Mouse (Mus musculus) spleen, adult 12 weeks (tissue): ENCODE results near the gene Tnxb.

Experiments
- DNase-seq: peaks from one replicate; pipeline ENCODE4 v3.0.0; 2022; ENCODE audit warnings: low spot score

Gene Tnxb

DNA sequence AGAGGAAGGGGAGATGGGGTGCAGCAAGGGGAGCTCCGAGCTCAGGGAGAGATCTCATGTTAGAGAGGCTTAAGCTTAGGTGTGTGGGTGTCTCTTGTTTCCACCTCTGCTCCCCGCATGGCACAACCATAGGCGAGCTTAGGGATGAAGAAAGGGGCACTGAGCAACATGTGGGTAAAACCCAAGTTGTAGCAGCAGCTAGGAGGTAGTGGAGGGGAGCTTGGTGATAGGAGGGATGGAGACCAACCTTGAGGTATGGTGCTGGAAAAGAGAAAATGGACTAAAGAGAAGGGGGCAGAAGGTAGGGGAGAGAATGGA is 10.5 kb upstream of the Tnxb start:
- no peak for DNase-seq

GRCm38 (mm10) chr17:34660259-34660820 is 10.0 kb upstream of the Tnxb start:
- DNase-seq: no peak

GRCm38 (mm10) chr17:34661121-34661591 is 9.2 kb upstream of the Tnxb start:
- DNase-seq: no peak

GRCm38 (mm10) chr17:34662468-34662867 is 7.9 kb upstream of the Tnxb start:
- DNase-seq: no peak

DNA sequence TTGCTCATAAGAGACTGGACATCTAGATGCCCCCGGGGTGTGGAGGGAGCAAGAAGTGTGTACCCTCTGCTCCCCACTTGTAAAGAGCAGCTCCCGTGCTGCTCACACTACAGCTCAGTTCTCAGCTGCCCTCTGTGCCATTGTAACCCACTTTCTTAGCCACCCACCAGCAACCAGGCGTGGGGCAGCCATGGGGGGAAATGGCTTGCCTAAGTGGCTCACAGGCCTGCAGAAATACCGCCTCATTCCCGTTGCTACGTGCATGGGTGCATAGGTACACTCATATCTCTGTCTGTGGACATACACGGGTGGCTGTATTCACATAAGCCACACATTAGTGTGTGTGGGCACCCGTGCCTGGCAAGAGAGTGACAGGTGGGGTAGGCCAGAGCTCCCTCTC is 7.4 kb upstream of the Tnxb start:
- DNase-seq: no peak

- no peak for DNase-seq
These were observed 6.8 kb upstream of the Tnxb start for GRCm38 (mm10) chr17:34663558-34663957.

GRCm38 (mm10) chr17:34664472-34664871 is 5.9 kb upstream of the Tnxb start:
- no peak for DNase-seq

DNA sequence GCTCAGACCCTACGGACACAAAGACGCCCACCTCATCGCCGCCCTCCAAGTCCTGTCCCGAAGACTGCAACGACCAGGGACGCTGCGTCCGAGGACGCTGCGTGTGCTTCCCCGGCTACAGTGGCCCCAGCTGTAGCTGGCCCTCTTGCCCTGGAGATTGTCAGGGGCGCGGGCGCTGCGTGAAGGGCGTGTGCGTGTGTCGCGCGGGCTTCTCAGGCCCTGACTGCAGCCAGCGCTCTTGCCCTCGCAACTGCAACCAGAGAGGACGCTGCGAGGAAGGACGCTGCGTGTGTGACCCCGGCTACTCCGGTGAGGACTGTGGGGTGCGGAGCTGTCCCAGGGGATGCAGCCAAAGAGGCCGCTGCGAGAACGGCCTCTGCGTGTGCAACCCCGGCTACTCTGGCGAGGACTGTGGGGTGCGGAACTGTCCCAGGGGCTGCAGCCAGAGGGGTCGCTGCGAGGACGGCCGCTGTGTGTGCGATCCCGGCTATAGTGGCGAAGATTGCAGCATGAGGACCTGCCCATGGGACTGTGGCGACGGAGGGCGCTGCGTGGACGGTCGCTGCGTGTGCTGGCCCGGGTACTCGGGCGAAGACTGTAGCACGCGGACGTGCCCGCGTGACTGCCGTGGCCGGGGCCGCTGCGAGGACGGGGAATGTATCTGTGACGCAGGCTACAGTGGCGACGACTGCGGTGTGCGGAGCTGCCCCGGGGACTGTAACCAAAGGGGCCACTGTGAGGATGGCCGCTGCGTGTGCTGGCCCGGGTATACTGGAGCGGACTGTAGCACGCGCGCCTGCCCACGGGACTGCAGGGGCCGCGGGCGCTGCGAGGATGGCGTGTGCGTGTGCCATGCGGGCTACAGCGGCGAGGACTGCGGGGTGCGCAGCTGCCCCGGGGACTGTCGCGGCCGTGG is 1.1 kb downstream of the Tnxb start:
- DNase-seq: no peak

DNA sequence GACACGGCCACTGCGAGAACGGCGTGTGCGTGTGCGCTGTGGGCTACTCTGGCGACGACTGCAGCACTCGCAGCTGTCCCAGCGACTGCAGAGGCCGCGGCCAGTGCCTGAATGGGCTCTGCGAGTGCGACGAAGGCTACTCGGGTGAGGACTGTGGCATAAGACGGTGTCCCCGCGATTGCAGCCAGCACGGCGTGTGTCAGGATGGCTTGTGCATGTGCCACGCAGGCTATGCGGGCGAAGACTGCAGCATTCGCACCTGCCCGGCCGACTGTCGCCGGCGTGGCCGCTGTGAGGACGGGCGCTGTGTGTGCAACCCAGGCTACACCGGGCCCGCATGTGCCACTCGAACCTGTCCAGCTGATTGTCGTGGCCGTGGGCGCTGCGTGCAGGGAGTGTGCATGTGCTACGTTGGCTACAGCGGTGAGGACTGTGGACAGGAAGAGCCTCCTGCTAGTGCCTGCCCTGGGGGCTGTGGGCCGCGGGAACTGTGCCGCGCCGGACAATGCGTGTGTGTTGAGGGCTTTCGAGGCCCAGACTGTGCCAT is 2.0 kb downstream of the Tnxb start:
- no peak for DNase-seq

DNA sequence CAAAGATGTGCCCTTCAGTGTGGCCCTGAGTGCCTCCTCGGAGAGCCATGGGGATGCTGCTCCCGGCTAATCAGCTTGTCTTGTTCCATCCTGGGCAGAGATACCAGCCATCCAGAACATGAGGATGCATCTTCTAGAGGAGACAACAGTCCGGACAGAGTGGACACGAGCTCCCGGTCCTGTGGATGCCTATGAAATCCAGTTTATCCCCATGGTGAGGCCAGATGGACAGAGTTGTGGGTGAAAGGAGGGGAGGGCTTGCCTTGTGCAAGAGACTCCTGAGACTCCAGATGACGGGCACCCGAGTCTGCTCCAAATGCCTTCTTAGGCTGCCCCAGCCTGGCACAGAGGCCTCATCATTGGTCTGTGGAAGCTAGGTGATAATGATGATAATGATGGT is 2.8 kb downstream of the Tnxb start:
- DNase-seq: no peak

- no peak for DNase-seq
These were observed 4.3 kb downstream of the Tnxb start for GRCm38 (mm10) chr17:34674524-34675204.

GRCm38 (mm10) chr17:34675205-34676092 is 5.1 kb downstream of the Tnxb start:
- DNase-seq: no peak

- no peak for DNase-seq
These were observed 5.7 kb downstream of the Tnxb start for GRCm38 (mm10) chr17:34676093-34676460.

GRCm38 (mm10) chr17:34676671-34677070 is 6.3 kb downstream of the Tnxb start:
- no peak for DNase-seq

DNA sequence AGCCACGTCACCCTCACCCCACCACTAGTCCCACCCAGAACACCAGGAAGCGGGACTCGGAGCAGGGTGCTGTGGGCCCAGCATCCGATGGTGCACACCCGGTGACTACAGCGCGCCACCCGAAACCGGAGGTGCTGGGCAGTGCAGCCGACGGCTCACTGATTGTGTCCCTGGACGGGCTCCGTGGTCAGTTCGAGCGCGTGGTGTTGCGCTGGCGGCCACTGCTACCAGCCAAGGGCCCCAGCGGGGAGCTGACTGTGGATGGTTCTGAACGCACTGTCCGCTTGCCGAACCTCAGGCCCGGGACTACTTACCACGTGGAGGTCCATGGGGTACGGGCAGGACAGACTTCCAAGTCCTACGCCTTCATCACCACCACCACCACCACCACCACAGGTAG is 9.9 kb downstream of the Tnxb start:
- no peak for DNase-seq

DNA sequence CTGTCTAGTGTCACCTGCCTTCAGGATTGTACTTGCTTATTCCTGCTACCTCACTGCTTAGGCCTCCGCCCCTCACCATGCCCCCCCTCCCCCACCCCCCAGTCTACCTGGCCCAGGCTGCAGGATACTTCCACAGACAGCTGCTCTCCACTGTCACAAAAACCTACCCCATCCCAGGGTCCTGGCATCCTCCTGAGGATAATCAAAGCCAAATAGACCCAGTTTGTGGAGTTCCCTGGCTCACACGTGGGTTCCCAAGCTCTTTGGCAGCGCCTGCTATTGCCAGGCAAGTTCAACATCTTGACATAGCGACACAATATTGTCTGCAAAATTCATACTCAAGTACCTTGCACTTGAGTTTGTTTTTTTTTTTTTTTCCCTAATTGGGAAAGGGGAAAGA is 10.3 kb downstream of the Tnxb start:
- DNase-seq: no peak

GRCm38 (mm10) chr17:34681132-34681571 is 10.8 kb downstream of the Tnxb start:
- DNase-seq: no peak

DNA sequence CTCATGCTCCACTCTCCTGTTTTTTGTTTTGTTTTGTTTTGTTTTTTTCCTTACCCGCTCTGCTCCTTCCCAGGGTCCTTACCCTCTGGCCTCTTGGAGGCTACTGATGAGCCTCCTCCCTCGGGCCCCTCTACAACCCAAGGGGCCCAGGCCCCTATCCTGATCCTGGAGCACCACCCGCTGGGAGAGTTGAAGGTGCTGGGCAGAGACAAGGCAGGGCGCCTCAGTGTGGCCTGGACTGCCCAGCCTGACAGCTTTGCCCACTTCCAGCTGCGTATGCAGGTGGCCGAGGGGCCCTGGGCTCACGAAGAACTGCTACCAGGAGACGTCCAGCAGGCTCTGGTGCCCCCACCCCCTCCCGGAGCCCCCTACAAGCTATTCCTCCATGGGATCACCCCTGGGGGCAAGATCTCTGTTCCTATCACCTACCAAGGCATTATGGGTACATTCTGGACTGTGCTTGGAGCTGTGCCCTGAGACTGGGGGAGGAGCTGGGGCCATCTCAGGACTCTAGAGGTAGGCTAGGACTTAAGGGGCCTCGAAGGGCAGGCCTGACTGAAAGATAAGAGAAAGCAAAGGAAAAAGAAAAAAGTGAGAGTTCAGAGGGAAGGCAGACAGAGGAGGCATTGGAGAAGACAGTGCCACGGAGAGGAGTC is 11.7 kb downstream of the Tnxb start:
- DNase-seq: no peak

DNA sequence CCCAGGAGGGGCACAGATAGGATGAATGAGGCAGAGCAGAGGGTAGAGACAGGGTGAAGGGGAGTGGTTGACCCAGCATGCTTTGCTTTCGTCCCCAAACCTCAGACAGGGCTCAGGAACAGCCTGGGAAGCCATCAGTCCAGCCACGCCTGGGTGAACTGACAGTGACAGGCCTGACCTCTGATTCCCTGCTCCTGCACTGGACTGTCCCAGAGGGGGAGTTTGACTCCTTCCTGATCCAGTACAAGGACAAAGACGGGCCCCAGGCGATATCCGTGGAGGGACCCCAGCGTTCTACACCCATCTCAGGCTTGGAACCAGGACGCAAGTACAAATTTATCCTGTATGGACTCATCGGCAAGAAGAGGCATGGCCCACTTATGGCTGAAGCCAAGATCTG is 12.8 kb downstream of the Tnxb start:
- DNase-seq: no peak

DNA sequence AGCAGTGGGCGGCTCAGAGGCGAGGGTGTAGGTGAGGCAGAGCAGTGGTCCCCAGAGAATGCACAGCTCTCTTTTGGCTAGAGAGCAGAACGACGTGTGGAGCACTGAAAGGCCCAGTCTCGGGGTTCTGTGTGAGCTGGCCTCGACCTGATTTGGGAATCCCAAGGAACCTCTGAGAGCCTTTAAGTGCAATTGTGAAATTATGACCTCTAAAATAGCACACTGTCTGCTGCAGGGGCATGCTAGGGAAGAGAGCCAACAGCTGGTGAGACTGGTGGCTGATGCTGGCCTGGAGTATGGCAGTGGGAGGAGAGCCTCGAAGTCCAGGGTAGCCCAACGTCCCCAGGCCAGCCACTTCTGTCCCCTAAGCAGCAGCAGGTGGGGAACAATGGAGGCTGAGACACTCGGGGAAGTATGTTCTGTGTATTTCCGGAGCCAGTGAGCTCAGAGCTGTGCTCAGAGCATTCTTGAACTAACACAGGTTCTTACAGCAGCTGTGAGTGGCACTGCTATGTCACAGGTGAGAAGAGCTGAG is 13.4 kb downstream of the Tnxb start:
- no peak for DNase-seq
